Mouse (Mus musculus) testis, adult 2 months (tissue): ENCODE measurements at regions not wholly inside any gene's neighbourhood (a gene's known extent, or its start where the extent isn't known, plus 50 kb on each side); places are given as distances from the start of the nearest gene placed in this dataset.
"Not testable (repeated sequence)": the region's sequence is repeated elsewhere in the genome, so short reads cannot be mapped to it uniquely, and the experiment has no call there.

Experiments
- CTCF ChIP-seq: fragments of 200-500 bp; IDR thresholded peaks from 2 replicates; pipeline ENCODE4 v1.5.1; 2012; ENCODE audit warnings: low read depth, mild to moderate bottlenecking, inconsistent platforms, low read length, moderate library complexity; ENCODE audit not compliant: control insufficient read depth, insufficient read depth, insufficient replicate concordance
- POLR2A ChIP-seq: fragments of 200-500 bp; IDR thresholded peaks from 2 replicates; pipeline ENCODE4 v1.6.1; 2012; ENCODE audit warnings: low read depth, mild to moderate bottlenecking, inconsistent platforms, low read length, moderate library complexity; ENCODE audit not compliant: control insufficient read depth

DNA sequence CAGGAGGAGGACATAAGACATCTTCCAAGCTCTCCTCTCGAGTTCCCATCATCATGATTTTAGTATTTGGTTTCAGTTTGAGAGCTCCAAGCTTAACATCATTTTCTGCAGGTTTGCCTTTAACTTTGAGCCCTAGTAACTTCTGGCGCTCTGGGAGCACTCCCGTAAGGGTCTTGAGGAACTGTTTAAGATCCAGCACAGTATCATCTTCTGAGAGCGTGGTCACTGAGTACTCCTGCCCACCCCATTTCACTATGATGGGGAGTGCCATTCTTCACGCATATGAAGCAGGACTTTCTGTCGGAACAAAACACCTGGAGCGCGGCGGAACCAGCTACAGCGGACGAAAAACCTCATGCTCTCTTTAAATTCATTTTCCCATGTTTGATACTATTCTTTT lies 116.2 kb upstream of the Egfr start:
- TF ChIP-seq CTCF, POLR2A: not testable (repeated sequence)
